Mouse (Mus musculus) cortical plate, adult 2 months (tissue): Measurements from ENCODE around the gene Lmo2.

ENCODE experiments used
- CTCF ChIP-seq: fragments of 200-500 bp; IDR thresholded peaks from 2 replicates; pipeline ENCODE4 v1.5.1; 2011; ENCODE audit warnings: mild to moderate bottlenecking, control low read depth, low read length; ENCODE audit not compliant: insufficient read depth; ENCODE audit errors: extremely low read depth
- POLR2A ChIP-seq: fragments of 200-500 bp; IDR thresholded peaks from 2 replicates; pipeline ENCODE4 v1.6.1; 2011; ENCODE audit warnings: mild to moderate bottlenecking, low read length, control low read depth; ENCODE audit not compliant: insufficient read depth; ENCODE audit errors: extremely low read depth

GRCm38 (mm10) chr2:103926586-103927113 is 31.1 kb upstream of the Lmo2 start:
- no peak for TF ChIP-seq POLR2A
- TF ChIP-seq CTCF, result no peak
